Mouse (Mus musculus) lung, postnatal 25 days (tissue): ENCODE results near the gene Tnfsf11.

Experiments
- DNase-seq: peaks from one replicate; pipeline ENCODE4 v3.0.0; 2022; ENCODE audit warnings: low spot score

The Tnfsf11 gene

DNA sequence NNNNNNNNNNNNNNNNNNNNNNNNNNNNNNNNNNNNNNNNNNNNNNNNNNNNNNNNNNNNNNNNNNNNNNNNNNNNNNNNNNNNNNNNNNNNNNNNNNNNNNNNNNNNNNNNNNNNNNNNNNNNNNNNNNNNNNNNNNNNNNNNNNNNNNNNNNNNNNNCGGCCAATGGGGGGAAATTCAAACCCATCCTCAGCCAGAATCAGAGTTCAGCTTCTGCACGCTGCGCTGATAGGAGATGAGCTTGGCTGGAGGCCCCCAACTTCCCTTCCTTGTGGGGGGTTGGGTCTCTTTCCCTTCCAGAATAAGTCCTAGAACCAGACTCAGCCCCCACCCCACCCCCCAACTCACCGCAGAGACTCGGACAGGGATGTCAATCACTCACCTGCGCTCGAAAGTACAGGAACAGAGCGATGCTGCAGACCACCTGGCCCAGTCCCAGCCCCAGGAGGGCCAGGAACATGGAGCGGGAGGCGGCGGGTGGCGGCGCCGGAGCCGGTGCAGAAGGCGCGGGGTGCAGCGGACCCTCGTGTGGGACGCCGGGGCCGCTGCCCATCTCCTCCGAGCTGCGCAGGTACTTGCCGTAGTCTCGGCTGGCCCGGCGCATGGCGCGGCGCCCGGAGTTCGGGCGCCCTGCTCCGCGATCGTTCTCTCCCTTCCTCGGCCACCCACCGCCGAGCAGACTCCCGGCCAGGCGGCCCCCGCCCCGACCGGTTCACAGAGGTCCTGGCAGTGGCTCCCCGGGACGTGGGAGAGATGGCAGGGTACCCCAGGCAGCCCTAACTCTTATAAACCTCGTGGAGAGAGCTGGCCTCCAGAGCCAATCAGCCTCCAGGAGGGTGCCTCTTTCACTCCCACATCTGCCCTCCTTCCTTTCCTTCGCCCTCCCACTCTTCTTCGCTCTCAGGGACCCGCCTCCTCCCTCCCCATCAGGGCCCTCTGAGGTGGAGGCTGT lies at the start of gene Tnfsf11:
TSS of gene Tnfsf11 (minus strand) at position 758 of the 952 bp plus-strand sequence.
- DNase-seq = no peak

DNA sequence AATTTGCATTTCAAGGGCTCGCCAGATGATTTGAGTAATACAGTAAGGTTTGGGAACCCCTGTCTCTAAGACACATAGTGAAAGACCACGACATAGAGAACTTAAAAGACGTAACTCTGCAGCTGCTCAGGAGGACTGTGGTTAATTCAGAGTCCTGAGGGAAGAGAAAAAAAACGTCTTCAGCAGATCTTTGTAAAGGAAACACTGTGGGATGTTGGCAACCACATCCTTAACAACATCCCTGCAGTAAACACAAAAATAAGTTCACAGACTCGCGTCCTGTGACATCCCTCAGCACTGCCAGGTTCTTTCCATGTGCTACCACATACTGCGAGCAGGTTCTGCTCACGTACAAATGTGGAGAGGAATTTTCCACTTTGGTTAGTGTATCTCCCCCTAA lies 48.9 kb upstream of the Tnfsf11 start:
- DNase-seq = no peak

DNA sequence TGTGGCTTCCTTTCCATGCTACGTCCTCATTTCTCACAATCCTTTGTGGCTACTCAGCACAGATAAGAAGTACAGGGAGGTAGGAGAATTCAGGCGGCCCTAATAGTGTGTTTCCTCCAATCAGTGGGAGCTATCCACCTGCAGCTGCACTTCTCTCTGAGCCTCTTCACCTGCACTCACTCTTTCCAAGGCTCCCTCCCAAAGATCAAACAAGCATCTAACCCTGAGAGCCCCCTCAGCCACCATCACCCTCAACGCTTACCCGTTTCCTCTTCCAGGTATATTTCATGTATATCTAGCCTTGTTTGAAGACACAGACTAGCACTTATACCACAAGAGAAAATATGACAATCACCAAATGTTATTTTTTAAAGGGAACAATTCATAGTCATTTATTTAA lies 47.5 kb upstream of the Tnfsf11 start:
- DNase-seq = no peak

DNA sequence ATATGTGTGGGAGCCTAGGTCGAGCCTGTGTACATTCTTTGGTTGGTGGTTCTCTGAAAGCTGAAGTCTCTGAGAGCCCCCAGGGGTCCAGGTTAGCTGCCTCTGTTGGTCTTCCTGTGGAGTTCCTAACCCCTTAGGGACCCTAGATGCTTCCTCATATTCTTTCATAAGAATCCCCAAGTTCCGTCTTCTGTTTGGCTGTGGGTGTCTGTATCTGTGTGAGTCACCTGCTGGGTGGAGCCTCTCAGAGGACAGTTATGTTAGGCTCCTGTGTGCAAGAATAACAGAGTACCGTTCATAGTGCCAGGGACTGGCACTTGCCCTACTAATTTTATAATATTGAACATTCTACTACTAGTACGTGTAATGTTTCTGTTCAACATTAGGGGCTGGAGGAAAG lies 45.0 kb upstream of the Tnfsf11 start:
- no peak for DNase-seq

DNA sequence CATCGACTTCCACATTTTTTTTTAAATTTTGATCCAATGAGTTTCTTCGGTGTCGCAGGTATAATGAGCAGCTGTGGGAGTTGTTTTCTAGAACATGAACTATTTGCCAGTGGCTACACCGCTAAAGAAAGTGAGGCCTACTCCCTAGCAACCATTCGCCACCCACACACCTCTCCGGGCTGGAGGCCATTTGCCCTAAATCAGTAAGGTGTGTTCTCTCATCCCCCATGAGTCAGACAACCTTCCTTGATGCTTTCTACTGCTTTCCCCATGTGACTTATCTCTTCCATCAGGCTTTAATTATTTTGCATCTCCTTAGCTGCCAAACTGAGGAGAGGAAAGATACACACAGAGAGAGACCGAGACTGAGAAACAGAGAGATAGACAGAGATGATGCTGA lies 43.7 kb upstream of the Tnfsf11 start:
- no peak for DNase-seq

DNA sequence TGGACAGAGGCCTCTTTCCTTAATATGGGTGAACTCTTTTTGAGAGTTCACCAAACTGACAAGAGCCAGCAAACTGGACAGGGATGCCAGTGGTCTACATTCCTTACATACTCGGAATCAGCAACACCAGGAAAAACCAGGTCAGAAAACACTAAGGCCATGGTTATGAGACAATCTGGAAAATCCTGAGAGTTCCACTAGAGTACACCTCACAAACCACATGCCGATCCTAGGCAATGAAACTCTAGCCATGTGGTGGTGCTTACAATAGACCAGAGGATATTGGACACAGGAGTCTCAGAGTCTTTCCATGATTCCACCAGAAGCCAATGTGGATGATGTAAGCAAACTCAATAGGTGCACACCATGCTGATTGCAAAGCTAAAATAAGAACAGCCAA lies 39.9 kb upstream of the Tnfsf11 start:
- no peak for DNase-seq

DNA sequence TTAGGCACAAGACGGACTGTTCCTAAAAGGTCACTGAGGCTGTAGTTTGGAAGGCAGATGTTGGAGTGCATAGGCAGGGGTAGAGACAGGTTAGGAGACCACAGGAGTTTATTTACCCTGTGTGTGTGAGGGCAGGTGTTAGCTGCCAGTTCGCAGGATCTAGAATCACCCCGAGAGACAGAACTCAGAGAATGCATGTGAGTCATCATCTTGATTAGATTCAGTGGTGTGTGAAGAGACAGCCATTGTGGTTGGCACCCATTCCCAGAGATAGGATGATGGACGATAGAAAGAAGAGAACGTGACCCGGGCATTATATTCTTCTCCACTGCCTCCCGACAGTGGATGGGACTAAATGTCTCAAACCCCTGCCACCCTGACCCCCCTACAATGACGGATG lies 35.2 kb upstream of the Tnfsf11 start:
- no peak for DNase-seq

DNA sequence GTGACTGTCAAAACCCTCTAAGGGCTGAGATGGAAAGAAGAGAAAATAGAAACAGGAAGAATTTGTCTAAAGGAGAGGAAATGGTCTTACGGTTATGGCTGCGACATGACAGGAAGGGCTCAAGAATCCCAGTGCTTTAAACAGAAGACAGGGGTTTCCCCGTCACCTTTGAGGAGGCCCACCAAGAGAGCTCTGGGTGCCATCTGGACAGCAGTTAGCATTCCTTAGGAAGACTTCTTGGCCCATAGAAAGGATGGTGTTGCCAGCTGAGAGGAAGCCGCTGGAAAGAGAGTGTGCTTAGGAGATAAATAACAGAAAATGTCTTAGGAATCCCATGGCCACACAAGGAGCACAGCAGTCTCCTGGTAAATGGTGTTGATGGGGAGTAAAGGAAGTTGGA lies 34.3 kb upstream of the Tnfsf11 start:
- no peak for DNase-seq

DNA sequence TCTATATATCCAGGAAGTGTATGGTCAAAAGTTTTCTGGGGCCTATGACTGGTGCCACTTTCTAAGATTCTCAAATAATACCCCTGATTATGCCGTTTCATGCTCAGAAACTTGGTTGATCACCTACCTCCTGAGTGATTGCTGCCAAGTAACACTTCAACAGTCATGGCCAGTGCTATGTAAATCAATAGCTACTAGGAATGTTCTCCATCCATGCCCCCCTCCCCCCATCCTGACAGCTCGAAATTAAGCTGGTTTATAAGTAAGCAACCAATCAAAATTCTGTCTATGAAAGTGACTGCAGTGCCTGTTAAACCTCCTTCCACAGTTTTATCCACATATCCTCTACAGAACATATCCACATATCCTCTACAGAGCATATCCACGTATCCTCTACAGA lies 25.5 kb upstream of the Tnfsf11 start:
- DNase-seq = no peak

DNA sequence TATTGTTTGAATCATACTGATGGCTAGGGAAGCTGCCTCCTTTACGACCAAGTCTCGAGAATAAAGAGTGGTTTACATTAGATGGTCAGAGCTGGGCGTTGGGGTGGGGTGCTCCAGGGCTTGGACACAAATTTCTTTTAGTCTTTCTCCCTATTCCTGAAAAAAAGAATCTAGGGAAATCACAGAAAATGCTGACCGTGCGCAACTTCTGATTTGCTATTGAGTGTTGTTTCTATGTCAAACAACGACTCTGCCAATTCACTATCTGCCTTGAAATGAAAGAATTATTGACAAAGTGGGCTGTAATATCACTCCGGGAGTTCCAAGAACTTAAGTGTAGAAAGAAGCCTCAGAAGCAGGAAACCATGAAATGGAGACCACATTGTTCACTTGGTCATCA lies 23.5 kb upstream of the Tnfsf11 start:
- DNase-seq = no peak

DNA sequence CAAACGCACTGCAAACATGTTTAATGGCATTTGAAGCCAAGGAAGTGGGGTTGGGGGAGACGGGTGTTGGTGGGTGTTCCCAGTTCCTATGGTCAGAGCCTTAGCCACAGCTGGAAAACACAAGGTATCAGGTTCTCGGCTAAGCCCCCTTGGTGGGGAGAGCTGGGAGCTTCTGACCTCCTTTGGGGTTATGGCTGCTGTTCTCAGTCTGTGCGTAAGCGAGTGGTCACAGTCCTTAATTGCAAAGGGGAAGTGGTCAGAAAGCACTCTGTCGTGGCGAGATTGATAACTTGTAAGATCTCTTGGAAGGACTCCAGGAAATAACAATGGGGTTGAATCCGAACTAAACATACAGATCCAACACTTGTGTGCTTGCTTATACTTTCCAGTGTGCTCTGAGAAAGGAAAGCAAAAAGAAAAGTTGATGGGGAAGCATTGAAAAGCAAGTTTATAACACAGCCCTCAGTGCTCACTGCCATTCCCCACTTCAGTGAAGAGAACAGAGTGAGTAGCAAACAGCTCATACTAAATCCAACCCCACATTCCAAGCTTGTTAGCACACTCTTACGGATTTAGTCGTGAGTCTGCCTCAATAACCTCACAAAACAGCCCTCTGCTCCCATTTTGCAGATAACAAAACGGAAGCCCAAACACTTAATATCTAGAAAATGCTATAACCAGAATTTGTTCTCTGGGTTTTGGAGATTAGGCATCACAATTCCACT lies 22.9 kb upstream of the Tnfsf11 start:
- DNase-seq = peak; percentile 14

DNA sequence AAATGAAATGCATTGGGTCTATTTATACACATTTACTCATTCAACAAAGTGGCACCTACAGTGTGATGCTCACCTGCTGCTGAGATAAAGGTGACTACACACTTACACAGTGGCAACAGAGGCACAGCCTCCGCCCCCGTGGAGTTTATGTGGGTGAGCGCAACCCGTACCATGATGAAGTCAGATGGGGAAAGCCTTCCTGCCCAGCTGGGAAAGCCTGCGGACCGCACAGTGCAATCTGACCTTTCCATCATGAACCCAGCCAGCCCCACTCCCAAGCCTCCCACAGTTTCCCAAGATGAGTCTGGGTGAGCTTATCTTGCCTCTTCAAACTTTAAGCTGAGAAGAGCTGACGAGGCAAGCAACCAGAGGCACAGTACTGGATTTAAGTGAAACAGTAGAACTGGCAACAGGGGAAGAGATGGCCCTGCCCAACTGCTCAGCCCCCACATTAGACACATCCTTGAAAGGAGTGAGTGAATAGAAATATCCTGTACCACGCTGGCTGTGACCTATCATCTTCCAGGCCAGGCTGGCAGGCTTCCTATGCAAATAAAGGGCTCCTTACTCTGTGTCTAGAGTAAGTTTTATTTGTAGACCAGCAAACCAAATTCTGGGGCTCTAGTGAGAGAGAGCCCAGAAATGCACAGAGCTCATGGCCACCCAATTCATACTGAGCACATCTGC lies 22.1 kb upstream of the Tnfsf11 start:
- no peak for DNase-seq

DNA sequence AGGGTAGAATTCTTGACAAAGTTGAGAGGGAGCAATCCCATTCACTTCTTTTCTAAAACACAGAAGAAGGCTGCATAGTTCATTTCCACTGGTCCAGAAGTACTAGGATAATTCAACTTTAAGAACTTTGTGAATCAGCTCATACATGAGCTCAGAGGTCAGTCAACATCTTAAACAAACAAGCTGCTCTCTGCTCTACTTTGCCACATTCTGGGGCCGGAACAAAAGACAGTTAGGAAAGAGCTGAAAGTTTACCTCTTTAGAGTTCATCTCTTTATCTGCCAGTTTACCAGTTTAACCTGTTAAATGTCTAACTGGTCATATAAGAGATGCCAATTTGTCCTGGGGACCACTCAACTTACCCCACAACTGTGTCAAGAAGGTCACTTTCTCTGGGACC lies 15.5 kb upstream of the Tnfsf11 start:
- no peak for DNase-seq

DNA sequence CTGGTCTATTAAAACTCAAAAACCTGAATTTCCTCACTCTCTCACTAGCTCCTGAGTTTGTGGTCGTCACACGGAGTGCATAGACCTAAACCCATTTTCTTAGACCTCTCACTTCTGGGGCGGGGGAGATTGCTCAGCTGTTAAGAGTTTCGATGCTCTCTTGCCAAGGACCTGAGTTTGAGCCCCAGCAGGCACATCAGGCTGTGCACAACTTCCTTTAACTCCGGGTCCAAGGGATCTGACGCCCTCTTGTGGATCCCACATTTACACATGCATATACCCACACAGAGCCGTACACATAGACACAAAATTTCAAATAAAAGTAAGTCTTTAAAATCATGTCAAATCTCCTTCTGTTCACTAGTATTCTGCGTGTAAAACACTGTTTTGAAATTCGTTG lies 15.1 kb upstream of the Tnfsf11 start:
- no peak for DNase-seq

DNA sequence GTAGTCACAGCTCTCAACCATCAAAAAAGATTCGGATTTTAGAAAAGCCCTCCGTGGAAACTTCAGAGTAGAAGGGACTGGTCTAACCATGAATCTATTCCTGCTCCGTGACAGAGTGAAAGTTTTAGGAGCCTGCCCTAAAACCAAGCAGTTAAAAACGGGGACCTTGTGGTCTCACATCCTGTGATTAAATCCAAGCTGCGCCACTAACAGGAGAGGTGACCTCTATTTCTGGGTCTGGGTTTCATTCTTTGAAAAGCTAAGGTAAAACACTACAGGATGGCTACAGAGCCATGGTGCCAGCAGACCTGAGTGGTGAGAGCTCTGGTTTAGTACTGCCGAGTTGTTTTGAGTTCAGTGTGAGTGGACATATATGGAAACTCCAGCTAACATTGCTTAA lies 12.4 kb upstream of the Tnfsf11 start:
- DNase-seq = no peak

DNA sequence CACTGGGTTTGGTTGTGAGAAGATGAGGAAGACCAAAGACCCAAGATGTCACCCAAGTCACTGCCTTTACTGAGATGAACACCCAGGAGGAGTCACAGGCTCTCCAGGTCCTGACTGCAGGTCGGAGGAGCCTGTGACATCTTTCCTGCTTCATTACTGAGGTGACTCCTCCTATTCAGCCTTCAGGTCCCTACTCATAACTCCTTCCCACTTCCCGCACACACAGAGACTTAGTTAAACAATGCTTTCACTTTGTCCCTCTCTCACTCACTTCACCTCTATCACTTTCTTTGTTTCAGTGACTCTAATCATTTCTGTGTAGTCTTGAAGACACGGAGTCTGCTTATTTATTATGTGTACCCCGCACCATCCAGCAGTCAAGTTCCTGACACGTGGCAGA lies 11.7 kb upstream of the Tnfsf11 start:
- no peak for DNase-seq

DNA sequence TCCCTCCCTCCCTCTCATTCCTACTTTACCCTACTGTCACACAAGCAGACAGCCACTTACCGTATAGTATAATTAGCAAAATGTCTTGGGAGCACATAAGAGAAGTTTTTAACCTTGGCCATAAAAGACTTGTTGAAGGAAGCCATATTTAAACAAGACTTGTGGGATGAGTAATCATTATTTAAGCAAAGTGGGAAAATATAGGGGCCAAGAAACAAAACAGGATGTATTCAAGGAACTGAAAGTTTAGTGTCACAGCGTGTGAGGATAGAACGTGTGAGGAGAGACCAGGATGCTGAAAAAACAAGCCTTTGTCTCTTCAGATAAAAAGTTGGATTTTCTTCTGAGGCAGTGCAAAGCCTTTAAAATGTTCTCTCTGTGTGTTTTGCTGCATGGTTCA lies 11.2 kb upstream of the Tnfsf11 start:
- DNase-seq = no peak

DNA sequence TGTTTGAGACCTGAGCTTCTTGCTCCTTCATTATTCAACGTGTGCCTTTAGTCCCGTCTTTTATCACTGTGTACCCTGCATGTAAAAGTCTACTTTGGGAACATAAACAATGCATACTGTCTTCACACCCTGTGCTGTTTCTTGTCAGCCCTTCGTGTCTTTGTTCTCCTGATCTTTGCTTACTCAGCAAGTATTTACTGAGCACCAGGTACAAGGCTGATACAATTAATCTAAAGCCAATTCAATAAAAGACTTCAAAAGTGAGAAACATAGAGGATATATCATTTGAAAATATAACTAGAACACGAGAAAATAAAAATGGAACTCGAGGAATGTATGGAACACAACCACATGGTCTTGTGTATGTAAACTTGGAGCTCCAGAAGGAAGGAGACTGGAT lies 9.8 kb upstream of the Tnfsf11 start:
- DNase-seq = no peak

DNA sequence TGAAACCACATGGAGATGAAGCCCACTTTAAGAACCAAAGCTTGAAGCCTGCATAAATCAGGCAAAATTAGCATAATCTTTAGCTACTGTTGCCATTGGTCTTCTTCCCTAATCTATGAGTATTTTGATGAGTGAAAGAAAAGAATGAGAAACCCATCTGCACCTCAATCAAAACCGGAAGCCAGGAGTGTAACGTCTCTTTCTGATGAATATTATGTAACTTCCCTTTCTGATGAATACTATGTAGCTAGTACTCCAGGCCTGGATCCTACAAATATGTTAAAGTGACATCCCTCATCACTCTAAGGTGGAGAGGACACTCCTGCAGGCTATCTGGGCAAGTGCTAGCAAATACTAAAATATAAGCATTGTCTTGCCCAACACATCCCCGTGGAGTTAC lies 6.9 kb downstream of the Tnfsf11 start:
- no peak for DNase-seq

DNA sequence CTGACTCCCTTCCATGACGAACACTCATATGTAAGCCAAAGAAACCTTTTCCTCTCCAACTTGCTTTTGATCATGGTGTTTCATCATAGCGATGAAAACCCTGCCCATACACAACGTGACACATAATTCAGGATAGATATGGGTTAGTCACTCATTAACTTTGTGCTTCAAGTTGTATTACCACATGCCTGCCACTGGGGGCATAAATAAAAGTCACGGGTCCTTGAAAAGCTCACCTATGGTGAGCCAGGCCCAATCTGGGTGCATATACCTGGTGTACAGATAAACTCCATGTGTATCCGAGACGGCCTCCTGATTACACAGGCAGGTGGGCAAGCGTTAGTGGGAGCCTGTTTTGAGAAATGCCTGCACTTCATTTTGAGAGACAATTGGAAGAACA lies 15.2 kb downstream of the Tnfsf11 start:
- DNase-seq = no peak

DNA sequence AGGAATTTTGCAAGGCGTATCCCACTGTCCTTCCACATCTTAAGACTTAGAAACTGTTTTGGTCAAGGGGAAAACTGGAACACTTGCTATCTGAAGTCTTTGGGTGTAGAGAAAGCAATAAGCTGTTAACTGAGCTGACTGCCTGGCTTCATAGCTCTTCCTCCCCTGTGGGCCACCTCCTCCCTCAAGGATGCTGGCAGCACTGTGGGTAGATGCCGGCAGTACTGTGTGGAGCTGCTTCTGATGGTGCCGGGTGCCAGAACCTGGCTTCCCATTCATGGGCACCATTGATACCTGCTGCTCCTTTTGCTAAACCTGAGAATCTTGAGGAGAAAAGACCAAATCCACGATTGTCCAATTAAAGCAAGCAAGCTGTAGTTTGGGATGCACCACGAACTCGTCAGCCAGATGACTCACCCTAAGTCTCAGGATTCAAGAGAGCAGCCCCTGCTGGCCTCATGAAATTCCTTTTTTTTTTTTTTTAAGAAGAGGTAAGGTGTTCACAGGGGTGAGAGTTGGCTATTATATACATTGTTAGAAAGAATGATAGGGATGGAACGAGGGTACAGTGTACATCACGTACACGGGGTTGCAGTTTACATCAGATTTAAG lies 17.8 kb downstream of the Tnfsf11 start:
- DNase-seq = no peak

DNA sequence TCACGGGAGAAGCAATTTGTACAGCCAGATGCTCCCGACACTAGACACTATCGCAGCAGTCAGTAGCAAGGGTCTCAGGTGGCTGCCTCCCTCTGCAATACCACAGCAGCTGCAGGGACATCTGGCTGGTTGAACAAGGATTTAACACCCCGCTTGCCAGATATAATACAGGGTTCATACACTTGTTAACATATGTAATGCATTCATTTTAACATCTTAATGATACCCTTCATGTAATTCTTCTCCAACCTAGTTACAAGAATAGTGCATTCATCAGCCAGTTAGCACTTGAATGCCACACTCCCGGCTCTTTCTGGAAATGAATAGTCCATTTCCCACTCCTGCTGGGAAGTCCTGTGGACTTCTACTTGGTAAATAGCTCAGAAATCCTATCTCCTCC lies 18.9 kb downstream of the Tnfsf11 start:
- DNase-seq = no peak
